Mouse (Mus musculus): ENCODE measurements around the gene Mon2. TPM values are rescaled to one million over a fixed set of nuclear protein-coding genes. Genes with fewer than 3 reads are reported as not detected.
"Not testable (repeated sequence)": the region's sequence is repeated elsewhere in the genome, so short reads cannot be mapped to it uniquely, and the experiment has no call there.

The Mon2 gene
- total RNA-seq, 1 experiment from 2014 or later = 92.7 TPM

- DNase-seq = no peak
These were observed 15.5 kb downstream of the Mon2 start for GRCm38 (mm10) chr10:123060831-123061230.

GRCm38 (mm10) chr10:123057082-123057481 is 19.2 kb downstream of the Mon2 start:
- no peak for DNase-seq

GRCm38 (mm10) chr10:123056463-123056862 is 19.8 kb downstream of the Mon2 start:
- DNase-seq = no peak

- no peak for DNase-seq
These were observed 20.9 kb downstream of the Mon2 start for GRCm38 (mm10) chr10:123055205-123056000.

- no peak for DNase-seq
These were observed 22.7 kb downstream of the Mon2 start for GRCm38 (mm10) chr10:123053557-123053956.

GRCm38 (mm10) chr10:123052021-123052420 is 24.3 kb downstream of the Mon2 start:
- DNase-seq = no peak

- DNase-seq = no peak
These were observed 27.6 kb downstream of the Mon2 start for GRCm38 (mm10) chr10:123048730-123049129.

- DNase-seq = no peak
These were observed 36.4 kb downstream of the Mon2 start for GRCm38 (mm10) chr10:123039936-123040335.

GRCm38 (mm10) chr10:123032078-123032646 is 44.1 kb downstream of the Mon2 start:
- DNase-seq = no peak

GRCm38 (mm10) chr10:123031449-123031848 is 44.9 kb downstream of the Mon2 start:
- DNase-seq = no peak

GRCm38 (mm10) chr10:123030589-123030988 is 45.7 kb downstream of the Mon2 start:
- DNase-seq = no peak

GRCm38 (mm10) chr10:123028949-123029348 is 47.4 kb downstream of the Mon2 start:
- no peak for DNase-seq

- not testable (repeated sequence) for DNase-seq
These were observed 49.6 kb downstream of the Mon2 start for GRCm38 (mm10) chr10:123026736-123027135.

- DNase-seq = no peak
These were observed 62.9 kb downstream of the Mon2 start for GRCm38 (mm10) chr10:123013435-123013834.

GRCm38 (mm10) chr10:123011421-123011820 is 64.9 kb downstream of the Mon2 start:
- DNase-seq = no peak

- DNase-seq = no peak
These were observed 70.8 kb downstream of the Mon2 start for GRCm38 (mm10) chr10:123005237-123006185.

GRCm38 (mm10) chr10:123004475-123005236 is 71.6 kb downstream of the Mon2 start:
- no peak for DNase-seq

GRCm38 (mm10) chr10:123001985-123002384 is 74.3 kb downstream of the Mon2 start:
- DNase-seq = no peak

GRCm38 (mm10) chr10:123001363-123001762 is 74.9 kb downstream of the Mon2 start:
- no peak for DNase-seq

- DNase-seq = no peak
These were observed 76.9 kb downstream of the Mon2 start for GRCm38 (mm10) chr10:122999356-122999755.

- no peak for DNase-seq
These were observed 78.5 kb downstream of the Mon2 start for GRCm38 (mm10) chr10:122997852-122998251.
